Mouse (Mus musculus) frontal cortex, postnatal 25 days (tissue): Measurements from ENCODE around the gene Exoc5.

Source experiments
- DNase-seq, 2 experiments: peaks; one replicate each; pipeline ENCODE4 v3.0.0; 2022; ENCODE audit warnings: low spot score in 2 of 2

The Exoc5 gene

DNA sequence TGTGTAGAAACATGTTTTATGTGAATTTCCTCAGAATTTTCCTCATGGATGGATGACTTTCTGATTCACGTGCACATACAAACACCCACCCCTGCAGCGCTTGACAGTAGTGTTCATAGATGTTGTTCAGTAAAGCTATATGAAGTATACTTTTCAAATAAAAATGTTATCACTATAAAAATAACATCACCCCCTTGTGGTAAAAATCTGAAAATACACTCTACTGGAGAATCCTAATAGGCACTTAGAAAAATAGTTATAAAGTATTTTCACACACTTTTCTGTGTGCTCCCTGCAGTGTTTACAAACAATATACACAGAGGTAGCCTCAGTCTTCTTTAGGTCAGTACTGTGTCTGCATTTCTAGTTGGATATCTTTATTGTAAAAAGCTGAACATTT lies 58.5 kb downstream of the Exoc5 start:
- no peak for DNase-seq

DNA sequence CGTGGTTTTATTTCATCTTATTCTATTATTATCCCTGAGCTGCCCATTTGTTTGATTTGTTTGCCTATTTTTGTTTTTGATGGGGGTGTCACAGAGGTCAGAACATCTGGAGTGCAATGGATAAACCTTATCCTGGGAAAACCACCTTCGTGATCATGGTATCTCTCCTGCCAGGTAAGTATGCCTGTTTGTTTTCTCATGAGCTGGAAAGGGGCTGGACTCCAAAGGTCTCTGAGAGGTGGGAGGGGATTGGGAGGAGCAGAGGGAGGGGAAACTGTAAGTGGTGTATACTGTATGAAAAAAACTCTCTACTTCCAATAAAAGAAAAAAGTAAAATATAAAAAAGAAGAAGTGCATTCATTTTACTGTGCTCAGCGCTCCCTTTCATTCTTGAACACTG lies 64.8 kb downstream of the Exoc5 start:
- DNase-seq = no peak

DNA sequence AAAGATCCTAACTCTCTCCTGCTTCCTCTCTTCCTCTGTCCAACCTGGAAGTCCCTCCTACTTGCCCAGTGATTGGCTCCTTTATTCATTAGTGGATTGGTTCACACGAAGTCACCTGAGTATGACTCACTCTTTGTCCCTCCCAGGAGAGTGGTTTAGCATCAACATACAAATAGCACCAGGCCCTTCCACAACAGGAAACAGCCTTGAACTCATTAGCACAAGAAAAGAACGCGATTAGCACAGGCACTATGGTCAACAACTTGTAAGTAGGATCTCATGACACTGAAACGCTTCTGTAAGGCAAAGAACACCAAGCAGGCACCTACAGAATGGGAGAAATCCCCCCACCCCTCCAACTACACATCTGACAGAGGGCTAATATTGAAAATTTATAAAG lies 67.7 kb downstream of the Exoc5 start:
- DNase-seq = no peak

DNA sequence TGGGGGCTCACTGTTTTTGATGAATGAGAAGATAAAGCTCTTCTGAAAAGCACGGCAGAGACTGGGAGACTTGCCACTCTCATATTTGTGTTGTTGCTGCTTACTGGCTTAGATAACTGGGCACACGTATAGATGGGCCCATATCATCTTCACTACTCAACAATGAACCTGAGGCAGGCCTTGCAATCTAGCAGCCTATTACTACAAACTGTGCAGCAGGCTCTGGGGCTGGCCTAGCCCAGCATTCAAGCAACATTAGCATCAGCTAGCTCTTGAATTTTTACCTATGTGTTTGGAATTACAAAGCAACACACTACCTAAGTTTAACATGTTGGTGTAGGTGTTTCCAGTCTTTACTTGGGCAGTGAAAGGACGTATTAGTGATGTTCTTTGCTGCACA lies 72.6 kb downstream of the Exoc5 start:
- DNase-seq = no peak

DNA sequence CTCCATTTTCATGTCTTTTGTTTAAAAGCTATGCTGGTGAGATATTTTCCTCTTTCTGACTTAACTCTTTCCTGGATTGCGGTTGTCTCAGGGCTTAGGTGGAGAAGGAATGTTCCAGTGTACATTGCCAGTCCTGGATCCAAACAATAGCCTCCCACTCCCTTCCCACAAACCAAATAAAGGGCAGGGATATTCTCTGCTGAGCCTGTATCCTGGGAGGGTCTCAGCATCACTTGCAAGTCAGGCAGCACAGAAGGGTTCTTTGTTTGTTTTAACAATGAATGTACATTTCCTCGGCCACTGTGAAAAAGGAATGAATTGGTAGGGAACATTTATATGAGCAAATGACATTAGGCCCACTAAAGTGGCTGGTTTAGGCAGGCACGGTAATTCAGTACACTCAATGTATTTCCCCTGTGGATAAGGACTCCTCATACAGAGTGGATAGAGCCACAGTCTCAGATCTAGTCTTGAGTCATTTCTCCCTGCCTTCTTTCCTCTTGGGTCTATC lies 74.3 kb downstream of the Exoc5 start:
- DNase-seq = no peak

DNA sequence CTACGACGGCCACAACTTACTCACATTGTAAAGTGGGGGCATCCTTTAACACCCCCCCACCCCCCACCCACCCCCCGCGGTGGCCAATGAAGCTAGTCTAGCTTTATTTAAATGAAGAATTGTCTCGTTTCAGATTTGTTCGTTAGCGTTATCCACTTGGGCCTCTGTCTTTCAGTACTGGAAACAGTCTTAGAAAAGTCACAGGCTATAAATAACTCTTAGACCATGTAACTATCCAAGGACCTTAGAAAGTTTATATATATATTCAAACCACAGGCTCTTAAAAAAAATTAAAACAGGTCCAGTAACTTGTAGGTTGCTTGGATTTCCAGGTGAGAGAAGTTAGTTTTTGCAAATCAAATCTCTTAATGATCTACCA lies 75.3 kb downstream of the Exoc5 start:
- DNase-seq = no peak

DNA sequence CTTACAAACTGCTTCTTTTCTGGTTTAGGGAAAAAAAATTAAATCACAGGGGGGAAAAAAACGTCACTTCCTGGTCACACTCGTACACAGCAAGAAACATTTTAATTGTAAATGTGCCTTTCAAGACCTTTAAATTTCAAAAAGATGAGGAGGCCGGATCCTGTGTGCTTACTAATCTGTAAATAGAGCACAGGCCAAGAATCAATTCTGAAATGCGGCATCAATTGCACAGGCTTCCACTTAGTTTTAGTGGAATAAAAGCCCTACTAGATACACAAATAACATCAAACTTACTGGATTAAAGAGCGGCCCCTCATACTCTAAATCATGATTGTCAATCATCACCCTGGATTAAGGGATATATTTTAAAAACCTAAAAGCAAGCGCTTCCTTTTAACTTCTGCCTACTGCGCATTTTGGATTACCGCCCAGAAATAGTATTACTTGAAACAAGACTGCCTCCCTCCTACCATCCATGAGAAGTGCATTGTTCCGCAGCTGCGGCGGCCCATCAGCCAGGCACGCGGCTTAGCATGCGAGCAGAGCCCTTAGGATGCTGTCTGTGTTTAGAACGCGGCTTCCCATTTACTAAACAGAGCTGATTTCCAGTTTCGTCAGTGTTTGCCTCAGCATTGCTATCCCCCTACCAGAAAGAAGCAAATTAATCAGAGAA lies 75.8 kb downstream of the Exoc5 start:
- DNase-seq = peak in 1 of 2 experiments; percentile 30

DNA sequence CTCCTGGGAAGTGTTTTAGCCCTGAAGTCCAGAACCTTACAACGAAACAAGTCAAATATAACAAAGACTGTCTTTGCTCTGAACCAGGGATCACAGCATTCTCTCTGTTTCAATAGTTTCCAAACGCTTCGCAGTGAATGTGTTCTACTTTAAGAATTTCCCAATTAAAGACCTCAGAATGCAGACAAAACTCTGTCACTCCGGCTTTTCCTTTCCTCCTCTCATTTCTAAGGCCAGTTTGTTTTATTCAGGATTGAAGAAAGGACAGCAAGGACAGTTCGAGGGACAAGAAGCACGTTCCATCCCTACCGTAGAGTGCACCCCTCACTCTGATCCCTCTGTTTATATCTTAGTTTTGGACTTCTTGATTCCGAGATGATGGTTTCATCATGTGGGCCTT lies 76.6 kb downstream of the Exoc5 start:
- DNase-seq = no peak

DNA sequence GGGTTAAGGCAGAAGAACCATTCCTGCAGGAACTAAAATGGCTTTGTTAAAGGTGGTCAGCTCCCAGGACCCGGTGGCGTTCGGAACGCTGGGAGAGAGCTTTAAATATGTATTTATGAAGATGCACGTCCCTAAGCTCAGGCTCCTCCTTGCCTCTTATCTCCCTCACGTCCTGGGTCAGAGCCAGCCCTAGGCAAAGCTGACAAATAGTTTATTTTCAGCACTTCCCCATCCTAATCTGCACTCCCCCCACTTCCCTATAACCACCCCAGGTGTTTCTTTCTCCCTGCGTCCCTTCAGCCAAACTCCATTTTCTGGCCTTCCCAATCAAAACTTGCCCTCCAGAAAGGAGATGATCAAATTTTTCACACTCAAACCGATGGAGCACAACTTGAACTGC lies 80.2 kb downstream of the Exoc5 start:
- DNase-seq = no peak

DNA sequence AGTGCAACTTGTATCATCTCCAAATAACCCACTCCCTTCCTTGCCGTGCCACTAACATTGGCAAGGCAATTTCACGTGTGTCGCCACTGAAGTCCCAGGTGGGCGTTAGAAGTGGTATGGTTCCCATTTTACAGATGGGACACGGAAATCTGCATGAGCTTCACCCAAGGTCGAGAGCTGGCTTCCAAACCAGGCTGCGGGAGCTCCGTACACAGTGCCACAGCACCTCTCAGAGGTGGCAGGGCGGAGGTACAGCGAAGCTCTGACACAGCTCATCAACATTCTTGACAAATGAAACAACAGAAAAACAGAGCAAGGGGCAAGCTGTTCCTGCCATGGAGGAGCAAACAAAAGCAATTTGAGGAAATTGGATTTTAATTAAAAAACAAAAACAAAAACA lies 80.8 kb downstream of the Exoc5 start:
- peak in 1 of 2 experiments; percentile 10 for DNase-seq

DNA sequence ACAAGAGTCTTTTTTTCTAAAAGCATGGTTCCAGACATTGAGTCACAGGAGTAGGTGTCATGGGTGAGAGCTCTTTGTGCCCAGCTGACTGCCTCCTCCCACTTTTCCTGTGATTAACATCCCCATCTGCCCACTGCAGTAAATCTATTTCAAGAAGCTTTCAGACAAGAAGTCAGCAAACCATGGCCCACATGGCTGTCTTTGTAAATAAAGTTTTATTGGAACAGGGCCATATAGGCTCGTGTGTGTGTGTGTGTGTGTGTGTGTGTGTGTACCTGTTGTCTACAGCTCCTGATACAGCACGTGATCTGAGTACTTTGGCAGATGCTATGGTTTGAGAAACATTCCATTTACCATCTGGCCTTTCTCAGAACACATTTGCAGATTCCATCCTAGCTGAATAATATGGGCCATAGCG lies 87.5 kb downstream of the Exoc5 start:
- no peak for DNase-seq

DNA sequence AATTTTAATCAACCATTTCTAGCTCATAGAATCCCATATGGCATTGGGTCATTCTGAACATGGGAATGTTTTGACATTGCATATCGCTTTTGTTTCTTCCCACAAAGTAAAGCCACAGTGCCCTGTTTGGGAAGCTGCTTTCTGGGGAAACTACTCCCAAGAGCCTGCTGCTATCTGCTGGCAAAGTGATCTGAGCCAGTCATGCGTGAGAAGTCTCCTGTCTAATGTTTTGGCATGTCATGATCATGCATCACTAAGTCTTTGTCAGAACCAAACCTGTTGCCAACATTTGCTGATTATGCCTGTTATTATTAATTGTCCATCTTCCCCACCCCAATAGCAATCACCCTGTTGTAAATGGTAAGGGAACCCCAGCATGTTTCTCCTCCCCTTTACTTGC lies 94.9 kb downstream of the Exoc5 start:
- no peak for DNase-seq

DNA sequence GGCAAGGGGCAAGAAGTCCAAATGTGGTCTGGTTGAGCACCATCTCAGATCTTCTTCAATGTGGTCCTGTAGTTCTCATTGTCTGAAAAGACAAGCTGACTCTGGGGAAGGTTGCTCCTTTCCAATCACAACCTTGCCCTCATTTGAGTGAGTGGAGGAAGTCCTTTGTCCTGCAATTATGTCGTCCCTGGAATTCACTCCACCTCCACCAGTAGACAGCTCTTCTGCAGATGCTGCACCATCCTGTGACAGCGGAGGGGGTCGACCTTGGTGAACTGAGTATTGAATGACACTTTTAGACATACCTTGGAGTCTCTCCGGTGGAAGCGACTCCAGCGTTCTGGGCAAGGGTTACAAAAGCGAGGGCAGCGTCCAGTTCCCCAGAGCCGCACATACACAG lies 97.8 kb downstream of the Exoc5 start:
- no peak for DNase-seq
